37 mouse cellular contexts compared by ENCODE assay signal in genomic region chr9:45008342-45008741, GRCm38 (mm10). TPM values are rescaled to one million over a fixed set of nuclear protein-coding genes. Genes with fewer than 3 reads are reported as not detected.
DNase-seq lines count a peak whose midpoint lies in the region; ATAC-seq and TF ChIP-seq lines count a peak whose summit lies in the region.
"Had no signal": no experiment of that assay in that cellular context is flagged by ENCODE, and none has a peak within 500 bp of the region (broad histone marks: within the 10 kb centered on the region; RNA-seq: fewer than 3 reads in every experiment).

No protein-coding gene starts in this region.

- TF ChIP-seq CTCF in gastrocnemius, adult 2 months (IDR thresholded peaks at IDR 0.05) = no peak

- 78% methylated on average over 4 of the region's 4 CpGs for WGBS in heart, embryonic 16.5 days

- peak overlapping the region; percentile 33 for H3K4me3 ChIP-seq in heart, embryonic 16.5 days (ENCODE audit: low read length)
- no peak overlapping the region for H3K4me3 ChIP-seq in gastrocnemius, adult 2 months
- H3K4me3 ChIP-seq: embryonic facial prominence, embryonic 12.5 days; intestine, embryonic 15.5 days; layer of hippocampus, adult 2 months; limb, embryonic 10.5 days; limb, embryonic 15.5 days; midbrain, embryonic 13.5 days had no signal

- no peaks in the 10 kb centered on the region for H3K9me3 ChIP-seq in heart, embryonic 16.5 days (replicated peaks; ENCODE audit: control insufficient read depth, low read length)
- H3K9me3 ChIP-seq: embryonic facial prominence, embryonic 12.5 days; intestine, embryonic 15.5 days; limb, embryonic 10.5 days; limb, embryonic 15.5 days; midbrain, embryonic 13.5 days had no signal

- H3K4me1 ChIP-seq in heart, embryonic 16.5 days (ENCODE audit: control insufficient read depth, insufficient read depth, low read length) = no peaks in the 10 kb centered on the region
- H3K4me1 ChIP-seq: embryonic facial prominence, embryonic 12.5 days; intestine, embryonic 15.5 days; limb, embryonic 10.5 days; limb, embryonic 15.5 days; midbrain, embryonic 13.5 days had no signal

- peak overlapping the region; percentile 59; the same call in 1 of the 2 replicates for H3K27ac ChIP-seq in heart, embryonic 16.5 days (ENCODE audit: low read length)
- H3K27ac ChIP-seq in gastrocnemius, adult 2 months = no peak overlapping the region
- H3K27ac ChIP-seq: embryonic facial prominence, embryonic 12.5 days; intestine, embryonic 15.5 days; layer of hippocampus, adult 2 months; limb, embryonic 10.5 days; limb, embryonic 15.5 days; liver, embryonic 14.5 days; macrophage; midbrain, embryonic 13.5 days had no signal

- no peaks in the 10 kb centered on the region; the same call in 1 of the 2 replicates for H3K27me3 ChIP-seq in heart, embryonic 16.5 days (ENCODE audit: control insufficient read depth, insufficient read depth, low read length)
- H3K27me3 ChIP-seq: CH12.LX; intestine, embryonic 15.5 days had no signal

- H3K4me2 ChIP-seq in heart, embryonic 16.5 days (ENCODE audit: low read depth, low read length) = no peak overlapping the region; the same call in 1 of the 2 replicates
- H3K4me2 ChIP-seq: embryonic facial prominence, embryonic 12.5 days; heart, embryonic 11.5 days; intestine, embryonic 15.5 days; limb, embryonic 15.5 days; midbrain, embryonic 13.5 days had no signal

- no peak for ATAC-seq in heart, embryonic 16.5 days (replicated peaks; ENCODE audit: extremely low read depth, insufficient read depth, low FRiP score)
- ATAC-seq: forebrain, embryonic 16.5 days; hindbrain, embryonic 16.5 days; intestine, embryonic 15.5 days; midbrain, embryonic 13.5 days had no signal

- intact Hi-C loops in gastrocnemius, adult 2 months (cut with DNase I) = no loop called here

- no peaks in the 10 kb centered on the region for H3K36me3 ChIP-seq in heart, embryonic 16.5 days (ENCODE audit: control insufficient read depth, insufficient read depth)
- H3K36me3 ChIP-seq: embryonic facial prominence, embryonic 12.5 days; intestine, embryonic 15.5 days; limb, embryonic 10.5 days; limb, embryonic 15.5 days; midbrain, embryonic 13.5 days had no signal

- no peak for DNase-seq in heart, adult 9 months (ENCODE audit: low spot score in 2 of 2)
- peak; percentile 56 for DNase-seq in naive thymus-derived CD4-positive, alpha-beta T cell, adult 2 months (ENCODE audit: low read depth)
- peak; percentile 79 for DNase-seq in thymus, postnatal 0 days (ENCODE audit: low spot score)
- peak; percentile 72 for DNase-seq in thymus, postnatal 4 days
- no peak for DNase-seq in gastrocnemius, adult 2 months
- no peak for DNase-seq in gastrocnemius, adult 8-10 months (ENCODE audit: low spot score in 2 of 2)
- DNase-seq: adrenal gland, adult 8-10 months; cerebellum, adult 8-10 months; cerebellum, postnatal 25 days; gastrocnemius, postnatal 14 days; kidney, adult 2 months; kidney, postnatal 36 days; lung, adult 2 months; lung, postnatal 10 days; right cerebral cortex, postnatal 25 days; spleen, adult 18-20 months had no signal

- H3K9ac ChIP-seq in heart, embryonic 16.5 days (ENCODE audit: low read length) = no peak overlapping the region
- H3K9ac ChIP-seq: embryonic facial prominence, embryonic 12.5 days; intestine, embryonic 15.5 days; limb, embryonic 15.5 days; liver, embryonic 14.5 days; midbrain, embryonic 13.5 days had no signal

RNA-seq across cellular contexts. Expression of gene Cd3e, which starts 1.1 kb away (rescaled TPM):
- 25.0 and 71.7 TPM in 2 replicates for polyA plus RNA-seq in heart, embryonic 16.5 days (2015; fragmentation: Nextera tagmentation; extraction: Ambion mirVana)
- 511 and 576 TPM in 2 replicates for polyA plus RNA-seq in thymus, postnatal 0 days (2015; fragmentation: Nextera tagmentation; extraction: Ambion mirVana)
- total RNA-seq in gastrocnemius, adult 2 months (2021) = not detected
- total RNA-seq in gastrocnemius, adult 8-10 months (2022) = not detected
- total RNA-seq: CH12.LX; gastrocnemius, postnatal 14 days; granulocyte monocyte progenitor cell, adult 5-6 weeks; layer of hippocampus, adult 2 months; layer of hippocampus, postnatal 25 days had no signal
- polyA plus RNA-seq: embryonic facial prominence, embryonic 12.5 days; forebrain, embryonic 16.5 days; heart, embryonic 11.5 days; hindbrain, embryonic 11.5 days; kidney, embryonic 16.5 days; limb, embryonic 10.5 days; liver, embryonic 14.5 days; macrophage; midbrain, embryonic 13.5 days; neural tube, embryonic 11.5 days had no signal

RNA-seq across cellular contexts. Expression of gene Cd3d, which starts 26.8 kb away (rescaled TPM):
- 11.7 and 30.7 TPM in 2 replicates for polyA plus RNA-seq in heart, embryonic 16.5 days (2015; fragmentation: Nextera tagmentation; extraction: Ambion mirVana)
- polyA plus RNA-seq in thymus, postnatal 0 days (2015; fragmentation: Nextera tagmentation; extraction: Ambion mirVana) = 485 and 511 TPM in 2 replicates
- total RNA-seq in gastrocnemius, adult 2 months (2021) = not detected
- total RNA-seq in gastrocnemius, adult 8-10 months (2022) = not detected
- total RNA-seq: ES-E14; layer of hippocampus, adult 2 months; layer of hippocampus, postnatal 25 days had no signal
- polyA plus RNA-seq: embryonic facial prominence, embryonic 12.5 days; forebrain, embryonic 16.5 days; heart, embryonic 11.5 days; hindbrain, embryonic 11.5 days; hindbrain, embryonic 16.5 days; intestine, embryonic 15.5 days; kidney, embryonic 16.5 days; limb, embryonic 10.5 days; midbrain, embryonic 13.5 days; neural tube, embryonic 11.5 days had no signal

RNA-seq across cellular contexts. Expression of gene Cd3g, which starts 28.1 kb away (rescaled TPM):
- 37.6 and 99.6 TPM in 2 replicates for polyA plus RNA-seq in heart, embryonic 16.5 days (2015; fragmentation: Nextera tagmentation; extraction: Ambion mirVana)
- 973 and 1,015 TPM in 2 replicates for polyA plus RNA-seq in thymus, postnatal 0 days (2015; fragmentation: Nextera tagmentation; extraction: Ambion mirVana)
- not detected for total RNA-seq in gastrocnemius, adult 2 months (2021)
- total RNA-seq in gastrocnemius, adult 8-10 months (2022) = not detected
- total RNA-seq: granulocyte monocyte progenitor cell, adult 5-6 weeks; heart, postnatal 25 days; layer of hippocampus, adult 2 months; layer of hippocampus, postnatal 25 days had no signal
- polyA plus RNA-seq: embryonic facial prominence, embryonic 12.5 days; forebrain, embryonic 16.5 days; heart, embryonic 11.5 days; hindbrain, embryonic 11.5 days; hindbrain, embryonic 16.5 days; kidney, embryonic 16.5 days; limb, embryonic 10.5 days; midbrain, embryonic 13.5 days; neural tube, embryonic 11.5 days had no signal

RNA-seq across cellular contexts. Expression of gene Mpzl2, which starts 31.3 kb away (rescaled TPM):
- polyA plus RNA-seq in heart, embryonic 16.5 days (2015; fragmentation: Nextera tagmentation; extraction: Ambion mirVana) = 4.2 and 6.1 TPM in 2 replicates
- polyA plus RNA-seq in thymus, postnatal 0 days (2015; fragmentation: Nextera tagmentation; extraction: Ambion mirVana) = 5.9 and 7.4 TPM in 2 replicates
- under 1 TPM; 0.31 TPM for total RNA-seq in gastrocnemius, adult 2 months (2021)
- under 1 TPM; 0.17 to 0.51 (median 0.20) TPM for total RNA-seq in gastrocnemius, adult 8-10 months (2022)
- total RNA-seq: granulocyte monocyte progenitor cell, adult 5-6 weeks; megakaryocyte-erythroid progenitor cell, adult 5-6 weeks had no signal
- polyA plus RNA-seq: macrophage had no signal

RNA-seq across cellular contexts. Expression of gene Ube4a, which starts 42.9 kb away (rescaled TPM):
- 16.8 and 17.7 TPM in 2 replicates for polyA plus RNA-seq in heart, embryonic 16.5 days (2015; fragmentation: Nextera tagmentation; extraction: Ambion mirVana)
- 18.6 and 19.5 TPM in 2 replicates for polyA plus RNA-seq in thymus, postnatal 0 days (2015; fragmentation: Nextera tagmentation; extraction: Ambion mirVana)
- 10 to 100 TPM; 40.7 to 48.2 TPM for total RNA-seq in gastrocnemius, adult 2 months (2021)
- 10 to 100 TPM; 37.3 to 48.3 (median 41.4) TPM for total RNA-seq in gastrocnemius, adult 8-10 months (2022)

Comparison
In these comparisons a context has a peak if more than half of its experiments do, and no peak if none do; other contexts are left out.
1. DNase-seq: peak in naive thymus-derived CD4-positive, alpha-beta T cell, adult 2 months (single experiment), thymus, postnatal 0 days (single experiment) and thymus, postnatal 4 days (single experiment); none in heart, adult 9 months (0 of 2), gastrocnemius, adult 2 months (single experiment) and gastrocnemius, adult 8-10 months (0 of 2).